Mouse (Mus musculus): ENCODE data around the gene Mymx.
A peak's percentile ranks its signal among the peaks of the same experiment; 100 is the strongest.

Gene Mymx

DNA sequence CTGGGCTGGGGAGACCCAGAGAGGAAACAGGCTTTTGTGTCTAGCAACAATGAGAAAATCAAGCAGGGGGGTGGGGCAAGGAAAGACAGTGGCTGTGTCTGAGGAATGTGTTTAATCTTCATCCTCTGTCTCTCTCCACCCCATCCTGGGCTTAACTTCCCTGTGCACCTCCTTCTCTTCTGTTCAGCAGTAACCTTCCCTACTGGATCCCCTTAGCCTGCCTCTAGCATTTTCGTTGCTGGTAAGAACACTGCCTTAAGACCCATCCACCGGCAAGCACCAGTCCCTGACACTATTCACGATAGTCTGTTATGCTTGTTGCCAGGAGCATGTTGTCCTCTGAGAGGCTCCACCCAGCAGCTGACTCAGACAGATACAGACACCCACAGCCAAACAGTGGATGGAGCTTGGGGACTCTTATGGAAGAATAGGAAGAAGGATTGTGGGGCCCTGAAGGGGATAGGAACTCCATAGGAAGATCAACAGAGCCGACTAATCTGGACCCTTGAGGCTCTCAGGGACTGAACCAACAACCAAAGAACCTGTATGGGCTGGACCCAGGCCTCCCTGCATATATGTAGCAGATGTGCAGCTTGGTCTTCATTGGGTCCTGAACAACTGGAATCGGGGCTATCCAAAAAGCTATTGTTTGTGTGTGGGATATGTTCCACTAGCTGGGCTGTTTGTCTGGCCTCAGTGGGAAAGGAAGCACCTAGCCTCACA is 8.4 kb upstream of the Mymx start:
- DNase-seq (ENCODE audit: low read depth, low spot score), result peak; percentile 87

DNA sequence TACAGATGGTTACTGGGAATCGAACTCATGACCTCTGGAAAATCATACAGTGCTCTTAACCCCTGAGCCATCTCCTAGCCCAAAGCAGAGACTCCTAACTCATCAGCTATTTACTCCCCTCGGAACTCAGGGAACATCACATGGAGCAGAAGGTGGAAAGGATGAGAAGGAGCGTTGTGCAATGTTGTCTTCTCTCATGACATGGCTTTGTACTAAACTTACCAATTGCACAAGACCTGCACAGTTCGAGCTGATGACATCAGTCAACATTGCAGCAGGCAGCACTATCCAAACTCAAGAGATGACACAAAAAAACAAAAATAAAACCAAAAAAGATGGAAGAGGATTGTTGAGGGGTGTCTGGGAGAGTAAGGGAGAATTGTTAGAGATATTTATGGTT is 6.5 kb upstream of the Mymx start:
- no peak for DNase-seq (ENCODE audit: low read depth, low spot score)

DNA sequence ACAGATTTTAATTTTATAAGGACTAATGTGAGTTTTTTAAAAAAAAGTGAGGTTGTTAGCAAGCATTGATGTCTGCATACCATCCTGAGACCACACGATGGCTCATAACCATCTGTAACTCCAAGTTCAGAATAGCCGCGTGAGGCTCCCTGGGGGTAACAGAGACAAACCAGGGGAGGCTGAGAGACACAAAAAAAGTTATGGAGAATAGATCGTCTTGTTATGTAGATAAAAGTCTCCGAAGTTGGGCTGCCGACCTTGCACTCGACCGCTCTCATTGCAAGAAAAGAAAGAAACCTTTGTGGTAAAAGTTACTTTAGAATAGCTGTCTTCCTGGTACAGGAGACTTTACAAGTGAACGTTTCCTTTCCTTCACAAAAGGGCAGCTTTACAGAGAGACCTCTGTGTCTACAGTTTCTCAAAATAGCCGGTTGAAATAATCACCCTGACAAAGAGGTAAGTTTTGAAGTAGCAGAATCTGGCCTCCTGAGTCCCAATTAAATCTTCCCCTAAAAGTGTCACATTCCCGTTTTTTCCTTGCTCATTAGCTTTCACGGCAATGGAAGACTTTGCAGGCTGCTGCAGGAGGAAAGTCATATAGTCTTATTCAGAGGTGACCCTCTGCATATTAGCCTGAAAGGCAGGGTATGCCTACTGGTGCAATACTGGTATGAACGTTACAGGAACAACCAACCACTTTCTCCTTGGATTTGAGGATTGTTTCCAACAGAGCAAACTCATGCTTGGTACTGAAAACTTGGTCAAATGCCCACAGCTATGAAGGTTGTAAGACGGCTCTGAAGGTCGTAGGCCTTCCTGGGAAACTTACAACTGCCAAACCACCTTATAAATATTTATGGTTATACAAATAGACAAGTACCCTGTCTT is 5.3 kb upstream of the Mymx start:
- DNase-seq (ENCODE audit: low read depth, low spot score), result peak; percentile 90

DNA sequence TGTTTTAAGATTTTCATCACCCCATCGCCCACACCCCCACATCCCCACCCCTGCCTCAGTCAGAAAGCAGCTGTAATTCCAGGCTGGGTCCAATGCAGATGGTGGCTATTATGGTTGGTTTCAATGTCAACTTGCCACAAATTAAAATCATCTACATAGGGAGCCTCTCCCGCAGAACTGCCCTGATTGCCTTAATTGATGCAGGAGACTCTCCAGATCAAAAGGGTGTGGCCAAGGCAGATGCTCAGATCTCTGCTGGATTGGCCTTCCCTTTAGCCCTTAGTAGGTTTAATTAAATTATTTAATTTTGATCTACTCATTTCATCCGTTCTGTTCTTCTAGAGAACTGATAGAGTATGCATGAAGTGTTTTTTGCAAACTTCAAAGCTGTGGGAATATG is 1.1 kb upstream of the Mymx start:
- no peak for DNase-seq (ENCODE audit: low read depth, low spot score)

DNA sequence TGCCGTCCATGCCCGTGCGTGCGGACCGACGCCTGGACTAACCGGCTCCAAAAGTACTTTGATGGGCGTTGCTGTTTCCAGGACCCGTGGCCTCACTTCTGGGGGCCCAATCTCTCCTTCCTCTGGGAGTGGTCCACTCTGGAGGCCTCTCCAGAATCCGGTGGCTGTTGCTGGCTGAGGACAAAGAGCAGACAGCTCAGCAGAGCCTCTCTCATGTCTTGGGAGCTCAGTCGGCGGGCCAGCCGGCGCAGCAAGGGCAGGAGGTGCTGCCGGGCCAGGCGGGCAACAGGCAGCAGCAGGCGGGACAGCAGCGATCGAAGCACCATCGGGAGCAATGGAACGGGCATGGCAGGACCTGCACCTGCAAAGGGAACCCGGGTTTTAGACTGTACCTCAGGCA is 577 bp downstream of the Mymx start:
- no peak for DNase-seq (ENCODE audit: low read depth, low spot score)

DNA sequence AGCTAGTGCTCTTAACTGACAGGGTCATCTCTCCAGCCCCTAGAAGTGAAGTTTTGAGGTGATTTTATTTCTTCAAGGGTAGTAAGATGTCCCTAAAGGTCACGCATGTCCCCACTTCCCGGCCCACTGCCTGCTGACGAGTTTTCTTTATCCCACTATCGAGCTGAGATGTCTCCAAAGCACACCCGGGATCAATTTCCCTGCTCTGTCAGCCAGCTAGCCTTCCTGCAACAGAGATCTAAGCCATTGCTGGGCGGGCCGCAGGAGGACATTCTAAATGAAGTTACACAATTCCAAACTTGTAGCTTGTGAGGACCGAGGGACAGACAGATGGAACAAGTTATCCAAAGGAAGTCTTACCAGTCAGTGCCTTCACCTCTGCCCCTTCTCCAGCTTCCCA is 1.6 kb downstream of the Mymx start:
- no peak for DNase-seq (ENCODE audit: low read depth, low spot score)

DNA sequence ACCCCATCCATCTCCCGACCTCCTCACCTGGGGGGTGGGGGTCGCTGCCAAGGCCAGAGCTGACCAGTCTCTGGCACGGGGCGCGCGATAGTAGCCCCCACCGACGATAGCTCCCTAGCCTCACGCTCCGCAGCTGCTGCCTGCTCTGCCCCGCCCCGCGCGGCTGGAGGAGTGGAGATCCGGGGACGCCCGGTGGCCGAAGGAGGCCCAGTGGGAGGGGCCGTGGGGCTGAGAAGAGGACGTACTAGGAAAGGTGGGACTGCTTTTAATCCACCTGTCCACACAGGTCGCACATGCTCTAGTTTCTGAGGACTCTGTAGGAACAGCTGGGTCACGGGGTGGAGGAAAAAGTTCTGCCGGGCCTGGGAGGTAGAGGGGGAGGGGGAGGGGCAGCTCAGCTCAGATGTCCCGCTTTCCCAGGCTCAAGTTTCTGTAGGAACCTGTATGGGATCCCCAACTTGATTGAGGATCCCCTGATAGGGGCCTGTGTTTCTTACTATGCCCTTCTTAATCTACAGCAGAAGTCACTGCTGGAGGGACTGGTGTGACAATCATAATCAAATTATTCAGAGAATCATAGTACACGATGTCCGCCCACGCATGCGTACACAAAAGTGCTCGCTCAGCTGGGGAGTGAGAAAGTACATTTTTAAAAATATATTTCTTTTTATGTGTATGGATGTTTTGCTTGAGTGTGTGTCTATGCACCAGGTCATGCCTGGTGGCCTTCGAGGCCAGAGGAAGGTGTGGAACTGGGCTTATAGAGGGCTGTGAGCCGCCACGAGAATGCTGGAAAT is 2.3 kb downstream of the Mymx start, which contains the start of gene Slc29a1:
Gene Slc29a1 (minus strand): TSS at position 161 of the 797 bp plus-strand sequence.
- DNase-seq (ENCODE audit: low read depth, low spot score), result peak; percentile 78

DNA sequence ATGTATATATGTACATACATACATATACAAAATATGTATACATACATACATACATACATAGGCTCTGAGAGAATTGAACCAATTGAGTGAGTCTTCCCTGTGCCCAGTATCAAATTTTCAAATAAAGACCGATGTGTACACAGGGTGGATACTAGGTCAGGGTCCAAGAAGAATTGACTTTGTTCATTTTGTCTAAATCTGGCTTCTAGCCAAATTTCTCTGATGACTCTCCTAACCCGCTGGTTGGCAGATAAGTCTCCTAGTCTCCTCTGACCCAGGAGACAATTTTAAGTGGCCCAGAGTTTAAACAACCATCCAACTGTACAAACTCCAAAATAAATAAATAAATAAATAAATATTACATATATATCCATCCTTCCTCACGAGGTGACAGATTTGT is 3.0 kb downstream of the Mymx start:
- no peak for DNase-seq (ENCODE audit: low read depth, low spot score)

DNA sequence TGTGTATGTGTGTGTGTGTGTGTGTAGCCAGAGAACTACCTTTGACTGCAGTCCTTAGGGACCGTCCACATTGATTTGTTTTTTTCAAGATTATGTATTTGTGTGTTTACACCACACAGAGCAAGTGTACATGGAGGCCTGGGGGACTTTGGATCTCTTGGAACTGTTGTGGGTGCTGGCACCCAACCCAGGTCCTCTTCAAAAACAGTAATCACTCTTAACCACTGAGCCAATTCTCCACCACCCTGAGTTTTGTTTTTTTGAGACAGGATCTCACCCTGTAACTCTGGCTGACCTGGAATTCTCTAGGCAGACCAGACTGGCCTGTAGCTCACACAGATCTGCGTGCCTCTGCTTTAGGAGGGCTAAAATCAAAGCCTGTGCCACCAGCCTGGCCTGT is 3.5 kb downstream of the Mymx start:
- DNase-seq (ENCODE audit: low read depth, low spot score), result no peak

DNA sequence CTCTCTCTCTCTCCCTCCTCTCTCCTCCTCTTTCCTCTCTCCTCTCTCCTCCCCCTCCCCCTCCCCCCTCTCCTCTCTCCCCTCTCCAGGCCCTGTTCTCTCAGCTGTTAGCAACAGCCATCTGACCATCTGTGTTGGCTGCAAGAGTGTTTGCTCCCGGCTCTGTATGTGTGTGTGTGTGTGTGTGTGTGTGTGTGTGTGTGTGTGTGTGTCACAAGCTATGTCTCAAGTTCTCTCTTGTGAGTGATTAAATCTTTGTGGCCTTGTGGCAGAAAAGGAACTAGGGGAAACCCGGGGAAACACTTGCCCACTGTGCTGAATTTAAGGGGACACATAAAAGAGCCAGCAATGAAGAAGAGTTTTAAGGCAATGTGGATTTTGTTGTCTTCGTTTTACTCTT is 4.1 kb downstream of the Mymx start:
- DNase-seq (ENCODE audit: low read depth, low spot score), result peak; percentile 58

DNA sequence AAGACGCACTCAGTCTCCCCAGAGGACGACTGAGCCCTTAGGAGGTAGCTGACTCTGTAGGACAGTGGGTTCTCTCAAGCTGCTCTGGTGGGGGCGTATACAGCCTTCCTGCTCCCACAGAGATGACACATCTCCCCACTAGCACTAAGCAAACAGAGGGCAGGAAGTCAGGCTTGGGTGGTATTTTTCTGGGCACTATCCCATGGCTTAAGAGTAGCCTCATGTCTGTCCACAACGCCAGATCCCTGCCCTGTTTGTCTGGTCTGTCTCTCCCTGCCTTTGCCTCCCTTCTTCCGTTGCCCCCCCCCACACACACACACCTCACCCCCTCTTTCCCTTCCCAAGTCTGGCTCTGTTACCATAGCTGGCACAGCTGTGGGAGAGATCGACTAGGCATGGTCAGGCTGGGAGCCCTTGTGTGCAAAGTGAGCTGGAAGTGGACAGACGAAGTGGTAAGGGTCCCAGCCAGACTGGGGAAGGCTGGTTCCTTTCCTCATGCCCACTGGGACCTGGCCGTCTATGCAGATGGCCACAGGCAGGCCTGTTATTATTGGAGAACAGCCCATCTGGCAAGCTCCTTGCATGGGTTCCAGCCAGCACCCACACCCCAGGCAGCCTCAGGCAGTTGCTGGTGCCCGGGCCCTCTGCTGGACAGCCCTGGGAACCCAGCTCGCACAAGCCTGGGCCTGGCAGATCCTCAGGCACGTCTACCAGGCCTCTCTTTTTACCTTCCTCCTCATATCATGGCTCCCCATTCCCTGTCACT is 5.1 kb downstream of the Mymx start:
- DNase-seq (ENCODE audit: low read depth, low spot score), result peak; percentile 71

DNA sequence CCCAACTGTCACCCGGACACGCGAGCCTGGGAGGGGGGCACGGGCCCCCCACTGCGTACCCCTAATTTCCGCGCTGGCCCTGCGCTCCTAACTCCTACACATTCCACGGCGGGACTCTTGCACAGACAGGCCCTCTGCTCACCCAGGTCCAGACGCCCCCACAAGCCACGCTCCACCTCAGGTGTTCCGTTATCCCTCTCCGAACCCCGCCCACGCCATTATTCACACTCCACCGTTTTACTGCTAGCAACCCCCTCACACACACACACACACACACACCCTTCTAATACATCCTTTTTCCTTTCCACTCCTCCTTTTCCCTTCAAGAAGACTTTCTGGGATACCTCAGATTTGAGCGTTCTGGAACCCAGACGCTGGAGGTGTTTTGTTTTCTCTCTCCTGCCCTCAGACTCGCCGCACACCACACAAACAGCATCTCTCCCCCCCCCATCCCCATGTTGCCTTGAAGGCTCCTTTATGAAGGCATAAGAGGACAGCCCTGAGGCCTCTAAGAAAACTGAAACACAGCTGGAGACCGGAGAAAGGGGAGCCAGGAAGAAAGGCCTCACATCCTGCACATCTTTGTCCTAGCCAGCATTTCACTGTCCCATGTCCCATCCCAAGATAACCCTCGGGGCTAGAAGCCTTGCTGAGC is 6.0 kb downstream of the Mymx start:
- DNase-seq (ENCODE audit: low read depth, low spot score), result peak; percentile 52

DNA sequence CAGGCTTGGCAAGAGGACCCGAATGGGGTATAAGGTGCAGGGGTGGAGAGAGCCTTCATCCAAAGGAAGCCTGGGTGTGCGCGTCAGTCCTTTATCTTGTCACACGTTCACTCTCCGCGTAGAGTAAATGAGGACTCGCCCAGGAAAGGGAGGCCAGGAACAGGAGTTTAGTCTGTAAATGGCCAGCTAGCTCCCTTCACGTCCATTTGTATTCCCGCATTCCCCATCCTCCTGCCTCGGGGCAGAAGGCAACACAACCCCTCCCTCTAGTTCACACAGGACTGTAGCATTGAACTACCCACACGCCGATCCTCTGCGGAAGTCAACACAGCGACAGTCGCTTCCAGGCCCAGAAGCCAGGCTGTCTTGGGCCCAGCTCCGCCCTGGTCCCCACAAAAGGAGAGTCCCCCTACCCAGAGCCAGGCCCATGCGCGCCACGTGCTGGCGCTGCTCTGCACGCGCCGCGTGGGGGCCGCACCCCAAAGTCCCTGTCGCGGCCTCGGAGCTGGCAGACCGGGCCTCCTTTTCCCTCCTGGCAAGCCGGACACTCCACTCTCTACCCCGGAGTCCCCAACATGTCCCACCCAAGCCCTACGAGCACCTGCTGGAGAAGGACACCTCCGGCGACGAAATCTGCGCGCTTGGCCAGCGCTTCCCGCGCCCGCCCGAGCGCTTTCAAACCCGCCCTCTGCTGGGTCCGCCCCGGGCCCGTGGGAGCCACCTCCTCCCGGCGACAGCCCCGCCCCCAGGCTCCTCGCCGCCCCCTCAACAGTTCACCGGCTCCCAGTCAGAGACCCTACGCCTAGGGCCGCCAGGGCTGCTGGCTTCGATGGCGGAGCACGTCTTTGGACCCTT is 6.8 kb downstream of the Mymx start:
- peak; percentile 91 for DNase-seq (ENCODE audit: low read depth, low spot score)

DNA sequence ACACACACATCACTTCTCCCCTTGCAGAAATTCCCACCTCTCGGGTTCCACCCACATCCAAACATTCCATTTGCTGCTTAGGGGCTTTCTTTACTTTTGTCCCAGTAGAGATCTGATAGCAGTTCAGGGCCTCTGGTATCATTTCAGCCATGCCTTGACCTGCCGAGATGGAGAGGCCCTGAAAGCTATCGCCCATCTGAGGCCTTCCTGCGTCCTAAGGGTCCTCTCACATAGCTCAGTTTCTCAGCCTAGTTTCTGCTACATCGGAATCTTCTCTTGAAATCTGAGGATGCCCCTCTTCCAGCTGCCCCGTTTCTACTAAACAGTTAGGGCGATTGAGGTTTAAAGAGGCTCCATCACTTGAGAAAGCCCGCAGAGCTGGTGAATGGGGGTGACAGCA is 7.7 kb downstream of the Mymx start:
- no peak for DNase-seq (ENCODE audit: low read depth, low spot score)

DNA sequence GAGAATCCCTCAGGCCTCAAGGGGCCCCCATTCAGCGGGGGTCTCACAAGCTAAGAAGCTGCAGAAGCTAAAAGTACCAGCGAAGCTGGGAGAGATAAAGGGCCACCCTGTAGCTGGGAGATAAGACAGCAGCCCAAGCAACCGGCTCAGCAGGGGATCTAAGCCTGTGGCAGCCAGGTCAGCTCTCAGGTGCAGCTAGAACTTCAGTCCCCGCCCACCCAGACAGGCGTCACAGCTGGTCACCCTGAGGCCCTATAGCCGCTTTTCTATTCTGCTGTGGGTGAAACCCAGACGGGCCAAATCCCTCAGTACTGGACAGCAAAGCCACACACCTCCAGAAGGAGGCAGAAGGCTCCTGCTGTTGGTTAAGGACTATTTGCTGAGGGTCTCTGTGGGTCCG is 8.4 kb downstream of the Mymx start:
- DNase-seq (ENCODE audit: low read depth, low spot score), result peak; percentile 66

DNA sequence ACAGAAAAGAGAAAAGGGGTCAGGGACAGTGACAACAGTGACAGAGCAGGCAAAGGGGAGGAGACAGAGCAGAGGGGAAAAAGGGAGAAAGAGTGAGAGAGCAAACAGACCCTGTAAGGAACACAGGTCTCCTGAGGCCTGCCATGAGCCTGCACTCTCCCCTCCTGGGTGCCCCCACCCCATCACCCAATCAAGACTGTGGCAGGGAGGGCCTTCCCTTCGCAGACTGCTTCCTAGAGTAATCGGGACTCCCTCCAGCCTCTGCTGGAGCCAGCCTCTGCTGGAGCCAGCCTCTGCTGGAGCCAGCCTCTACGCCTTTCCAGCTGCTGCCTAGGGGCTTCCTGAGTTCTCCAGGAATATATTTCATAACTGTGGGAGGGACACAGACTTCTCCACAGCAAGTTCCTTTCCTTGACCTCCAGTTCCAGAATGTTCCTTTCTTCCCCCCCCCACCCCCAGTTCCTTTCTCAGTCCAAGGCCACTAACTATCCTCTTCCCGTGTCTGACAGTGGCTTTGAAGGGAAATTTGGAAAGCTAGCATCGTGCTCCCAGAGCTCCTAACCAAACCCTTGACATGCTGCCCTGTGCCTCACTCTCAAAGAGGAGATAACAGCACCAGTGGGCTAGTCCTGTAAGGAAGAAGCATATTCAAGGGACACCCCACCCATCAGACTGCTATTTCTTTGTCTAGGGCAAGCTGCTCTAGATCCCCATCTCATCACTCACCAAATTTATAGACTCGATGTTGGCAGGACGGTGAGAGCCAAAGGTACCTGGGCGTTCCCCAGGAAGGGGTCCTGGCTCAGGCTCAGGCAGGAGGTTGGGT is 9.1 kb downstream of the Mymx start:
- no peak for DNase-seq (ENCODE audit: low read depth, low spot score)

DNA sequence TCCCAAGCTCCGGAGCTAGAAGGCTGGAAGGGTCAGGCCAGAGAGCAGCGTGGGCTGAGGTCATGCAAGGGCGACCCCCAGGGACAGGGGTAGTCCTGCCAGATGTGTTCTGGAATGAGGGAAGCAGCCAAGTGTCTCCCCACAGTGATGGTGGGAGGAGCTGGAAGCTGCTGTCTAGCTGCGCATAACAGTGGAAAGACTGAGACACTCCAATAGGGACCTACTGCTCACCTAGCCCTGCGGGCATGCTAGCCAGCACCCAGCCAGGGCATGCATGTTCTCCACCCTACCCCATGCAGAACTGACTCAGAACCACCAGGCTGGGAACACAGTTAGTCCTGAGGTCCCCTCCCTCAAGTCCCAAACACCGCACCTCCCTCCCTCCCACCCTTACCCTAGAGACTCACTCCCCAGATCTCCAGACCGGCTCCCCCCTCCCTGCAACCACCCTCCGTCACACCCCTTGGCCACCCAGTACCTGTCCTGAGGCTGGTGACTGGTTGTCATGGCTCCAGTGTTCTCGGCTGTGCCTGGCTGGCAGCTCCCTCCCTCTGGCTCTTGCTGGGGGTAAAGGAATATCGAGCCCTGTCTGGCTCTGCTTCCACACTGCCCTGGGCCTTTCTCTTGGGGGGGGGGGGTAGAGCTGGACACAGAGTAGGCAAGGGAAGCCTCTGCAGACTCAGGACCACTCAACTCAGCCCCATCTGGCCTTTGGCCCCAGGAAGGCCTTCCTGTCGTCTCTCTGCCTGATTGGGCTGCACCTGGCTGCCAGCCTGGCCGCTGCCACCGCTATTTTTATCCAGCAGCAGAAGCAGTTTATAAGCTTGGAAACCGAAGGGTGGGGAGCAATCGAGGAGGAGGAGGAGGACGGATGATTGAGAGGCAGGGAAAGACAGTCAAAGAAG is 9.9 kb downstream of the Mymx start:
- peak; percentile 78 for DNase-seq (ENCODE audit: low read depth, low spot score)

DNA sequence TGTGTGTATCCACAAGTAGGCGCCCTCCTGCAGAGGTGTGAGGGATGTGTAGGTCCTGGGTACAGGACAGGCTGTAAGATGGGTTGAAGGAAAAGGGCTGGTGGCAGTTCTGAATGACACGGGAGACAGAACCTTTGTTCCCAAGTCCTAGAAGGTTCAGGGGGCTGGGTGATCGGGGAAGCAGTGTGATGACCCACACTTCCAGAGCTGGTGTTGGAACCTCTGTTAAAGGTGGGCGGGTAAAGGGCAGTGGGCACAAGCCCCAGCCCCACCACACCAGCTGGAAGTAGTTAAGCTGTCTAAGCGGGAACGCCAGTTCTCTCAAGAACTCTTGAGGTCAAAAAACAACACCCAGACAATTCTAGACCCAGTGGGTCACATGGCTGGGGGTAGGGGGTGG is 11.5 kb downstream of the Mymx start:
- no peak for DNase-seq (ENCODE audit: low read depth, low spot score)
